Mouse (Mus musculus) megakaryocyte-erythroid progenitor cell, adult 5 weeks (primary cell): ENCODE data around the gene Gpr142. TPM values are rescaled to one million over a fixed set of nuclear protein-coding genes. Genes with fewer than 3 reads are reported as not detected.

ENCODE experiments used
- polyA plus RNA-seq: library from polyadenylated mRNA; stranded (reverse); fragments of >175 nt; gene quantifications from 2 replicates; pipeline ENCODE4 v1.2.3, GENCODE M21; 2012

Gene Gpr142
- not detected in 2 replicates for polyA plus RNA-seq

GRCm38 (mm10) chr11:114798624-114799023 is at the start of gene Gpr142:
Gpr142 (plus strand) TSS chr11:114798924.

GRCm38 (mm10) chr11:114764820-114765818 is 33.6 kb upstream of the Gpr142 start, which contains the start of gene Kif19a:
Kif19a (plus strand) TSS chr11:114765388.

GRCm38 (mm10) chr11:114795848-114796322 is 2.8 kb upstream of the Gpr142 start, which contains the start of gene Btbd17:
Btbd17 (minus strand) TSS chr11:114795945.

GRCm38 (mm10) chr11:114850452-114851268 is 51.9 kb downstream of the Gpr142 start, which contains the start of gene Gprc5c:
Gprc5c (plus strand) TSS chr11:114851152.

Other genes starting within 250 kb of the Gpr142 start
- gene Rpl38, start 130.4 kb upstream of the Gpr142 start, polyA plus RNA-seq: 434 and 462 TPM in 2 replicates
- 5.3 and 6.1 TPM in 2 replicates for gene Ttyh2, start 123.5 kb upstream of the Gpr142 start, polyA plus RNA-seq
- not detected in 2 replicates for gene Dnaic2, start 71.5 kb upstream of the Gpr142 start, polyA plus RNA-seq
- 0.93 and 1.2 TPM in 2 replicates for gene Kif19a, start 33.5 kb upstream of the Gpr142 start, polyA plus RNA-seq
- gene Btbd17, start 3.0 kb upstream of the Gpr142 start, polyA plus RNA-seq: 0.23 TPM in 1 of 2 replicates, not detected in the other
- 0.14 and 1.2 TPM in 2 replicates for gene Gprc5c, start 52.2 kb downstream of the Gpr142 start, polyA plus RNA-seq
- 1.4 and 1.7 TPM in 2 replicates for gene Cd300a, start 91.1 kb downstream of the Gpr142 start, polyA plus RNA-seq
- gene Cd300lb, start 135.5 kb downstream of the Gpr142 start, polyA plus RNA-seq: 2.9 and 5.9 TPM in 2 replicates
- 0.15 and 0.78 TPM in 2 replicates for gene Cd300c, start 170.2 kb downstream of the Gpr142 start, polyA plus RNA-seq
- 0.04 TPM in 1 of 2 replicates, not detected in the other for gene Cd300ld, start 191.0 kb downstream of the Gpr142 start, polyA plus RNA-seq
- gene Cd300c2, start 203.0 kb downstream of the Gpr142 start, polyA plus RNA-seq: 0.31 TPM in 1 of 2 replicates, not detected in the other
- not detected in 2 replicates for gene Cd300ld2, start 217.3 kb downstream of the Gpr142 start, polyA plus RNA-seq
- gene Cd300ld4, start 228.1 kb downstream of the Gpr142 start, polyA plus RNA-seq: not detected in 2 replicates
- gene Cd300ld5, start 238.8 kb downstream of the Gpr142 start, polyA plus RNA-seq: not detected in 2 replicates
- gene Cd300ld3, start 249.5 kb downstream of the Gpr142 start, polyA plus RNA-seq: not detected in 2 replicates